Mouse (Mus musculus): ENCODE measurements around the gene Olfr128. TPM values are rescaled to one million over a fixed set of nuclear protein-coding genes. Genes with fewer than 3 reads are reported as not detected.
"Not testable (repeated sequence)": the region's sequence is repeated elsewhere in the genome, so short reads cannot be mapped to it uniquely, and the experiment has no call there.

The Olfr128 gene
- polyA plus RNA-seq (2014; fragmentation: Nextera tagmentation; extraction: Ambion mirVana) = not detected in 2 replicates

GRCm38 (mm10) chr17:37920248-37920647 is at the start of gene Olfr128:
Olfr128 (plus strand) TSS chr17:37920548.
- H3K36me3 ChIP-seq (ENCODE audit: control insufficient read depth, insufficient read depth, low read length) = no peaks in the 10 kb centered on the region
- no peaks in the 10 kb centered on the region for H3K27me3 ChIP-seq (ENCODE audit: control insufficient read depth, insufficient read depth, low read length)
- no peak for ATAC-seq (ENCODE audit: low FRiP score, low TSS enrichment)
- H3K9me3 ChIP-seq (ENCODE audit: control insufficient read depth, low read length) = no peaks in the 10 kb centered on the region
- no peak within 1 kb of the TSS for H3K4me3 ChIP-seq (ENCODE audit: low read length)
- H3K4me2 ChIP-seq (replicated peaks; ENCODE audit: low read depth, low read length) = no peak within 1 kb of the TSS
- H3K9ac ChIP-seq (ENCODE audit: low read depth, low read length) = no peak within 1 kb of the TSS
- H3K27ac ChIP-seq (ENCODE audit: low read depth, low read length) = no peak within 1 kb of the TSS
- no peaks in the 10 kb centered on the region for H3K4me1 ChIP-seq (ENCODE audit: control insufficient read depth, insufficient read depth, low read length)

GRCm38 (mm10) chr17:37873830-37874229 is 46.5 kb upstream of the Olfr128 start:
- Histone ChIP-seq H3K36me3 (ENCODE audit: control insufficient read depth, insufficient read depth, low read length) (no peaks in the 10 kb centered on the region), H3K4me3 (ENCODE audit: low read length) (no peak overlapping the region), H3K27me3 (ENCODE audit: control insufficient read depth, insufficient read depth, low read length) (no peaks in the 10 kb centered on the region), H3K9me3 (ENCODE audit: control insufficient read depth, low read length) (no peaks in the 10 kb centered on the region), H3K27ac (ENCODE audit: low read depth, low read length) (no peak overlapping the region), H3K4me2 (replicated peaks; ENCODE audit: low read depth, low read length) (no peak overlapping the region), H3K4me1 (ENCODE audit: control insufficient read depth, insufficient read depth, low read length) (no peaks in the 10 kb centered on the region), H3K9ac (ENCODE audit: low read depth, low read length) (no peak overlapping the region)
- ATAC-seq (ENCODE audit: low FRiP score, low TSS enrichment) = no peak
- 85% methylated on average over 3 of the region's 3 CpGs for WGBS

GRCm38 (mm10) chr17:37900137-37900536 is 20.2 kb upstream of the Olfr128 start, which contains the start of gene Olfr127:
Olfr127 (plus strand) TSS chr17:37900437.
- ATAC-seq (ENCODE audit: low FRiP score, low TSS enrichment) = no peak

GRCm38 (mm10) chr17:37906821-37907220 is 13.5 kb upstream of the Olfr128 start:
- WGBS = 67% methylated on average over 8 of the region's 8 CpGs
- H3K27ac ChIP-seq (ENCODE audit: low read depth, low read length); H3K4me1 ChIP-seq (ENCODE audit: control insufficient read depth, insufficient read depth, low read length); H3K9me3 ChIP-seq (ENCODE audit: control insufficient read depth, low read length); H3K4me2 ChIP-seq (replicated peaks; ENCODE audit: low read depth, low read length); H3K27me3 ChIP-seq (ENCODE audit: control insufficient read depth, insufficient read depth, low read length); H3K36me3 ChIP-seq (ENCODE audit: control insufficient read depth, insufficient read depth, low read length); H3K9ac ChIP-seq (ENCODE audit: low read depth, low read length); ATAC-seq (ENCODE audit: low FRiP score, low TSS enrichment); H3K4me3 ChIP-seq (ENCODE audit: low read length): not testable (repeated sequence)

More at GRCm38 (mm10) chr17:37900137-37900536, 20.2 kb upstream of the Olfr128 start, which contains the start of gene Olfr127:
- 73% methylated on average over 1 of the region's 1 CpGs for WGBS
- no peaks in the 10 kb centered on the region for H3K27me3 ChIP-seq (ENCODE audit: control insufficient read depth, insufficient read depth, low read length)
- H3K4me3 ChIP-seq (ENCODE audit: low read length) = no peak within 1 kb of the TSS
- no peaks in the 10 kb centered on the region for H3K4me1 ChIP-seq (ENCODE audit: control insufficient read depth, insufficient read depth, low read length)
- H3K9ac ChIP-seq (ENCODE audit: low read depth, low read length) = no peak within 1 kb of the TSS
- no peaks in the 10 kb centered on the region for H3K36me3 ChIP-seq (ENCODE audit: control insufficient read depth, insufficient read depth, low read length)
- H3K4me2 ChIP-seq (replicated peaks; ENCODE audit: low read depth, low read length) = no peak within 1 kb of the TSS
- no peak within 1 kb of the TSS for H3K27ac ChIP-seq (ENCODE audit: low read depth, low read length)
- no peaks in the 10 kb centered on the region for H3K9me3 ChIP-seq (ENCODE audit: control insufficient read depth, low read length)

- H3K4me1 ChIP-seq (ENCODE audit: control insufficient read depth, insufficient read depth, low read length) = no peaks in the 10 kb centered on the region
- no peak within 1 kb of the TSS for H3K4me3 ChIP-seq (ENCODE audit: low read length)
- H3K9ac ChIP-seq (ENCODE audit: low read depth, low read length) = no peak within 1 kb of the TSS
- no peaks in the 10 kb centered on the region for H3K9me3 ChIP-seq (ENCODE audit: control insufficient read depth, low read length)
- ATAC-seq (ENCODE audit: low FRiP score, low TSS enrichment) = no peak
- no peak within 1 kb of the TSS for H3K4me2 ChIP-seq (replicated peaks; ENCODE audit: low read depth, low read length)
- H3K36me3 ChIP-seq (ENCODE audit: control insufficient read depth, insufficient read depth, low read length) = no peaks in the 10 kb centered on the region
- no peak within 1 kb of the TSS for H3K27ac ChIP-seq (ENCODE audit: low read depth, low read length)
- WGBS = 73% methylated on average over 2 of the region's 2 CpGs
- H3K27me3 ChIP-seq (ENCODE audit: control insufficient read depth, insufficient read depth, low read length) = no peaks in the 10 kb centered on the region
These were observed 32.6 kb downstream of the Olfr128 start, which contains the start of gene Olfr761 for GRCm38 (mm10) chr17:37952979-37953378. Olfr761 (minus strand) TSS chr17:37953079.

- no peaks in the 10 kb centered on the region for H3K9me3 ChIP-seq (ENCODE audit: control insufficient read depth, low read length)
- H3K27me3 ChIP-seq (ENCODE audit: control insufficient read depth, insufficient read depth, low read length) = no peaks in the 10 kb centered on the region
- ATAC-seq (ENCODE audit: low FRiP score, low TSS enrichment) = no peak
- H3K4me1 ChIP-seq (ENCODE audit: control insufficient read depth, insufficient read depth, low read length) = no peaks in the 10 kb centered on the region
- no peaks in the 10 kb centered on the region for H3K36me3 ChIP-seq (ENCODE audit: control insufficient read depth, insufficient read depth, low read length)
- whole genome bisulfite sequencing = 78% methylated on average over 3 of the region's 3 CpGs
- H3K4me2 ChIP-seq (replicated peaks; ENCODE audit: low read depth, low read length) = no peak overlapping the region
- H3K9ac ChIP-seq (ENCODE audit: low read depth, low read length) = no peak overlapping the region
- no peak overlapping the region for H3K4me3 ChIP-seq (ENCODE audit: low read length)
- no peak overlapping the region for H3K27ac ChIP-seq (ENCODE audit: low read depth, low read length)
These were observed 53.2 kb downstream of the Olfr128 start for GRCm38 (mm10) chr17:37973591-37973990.

Other genes starting within 250 kb of the Olfr128 start
- not detected in 2 replicates for gene Olfr119, start 224.0 kb upstream of the Olfr128 start, polyA plus RNA-seq (2014; fragmentation: Nextera tagmentation; extraction: Ambion mirVana)
- gene Olfr120, start 198.7 kb upstream of the Olfr128 start, polyA plus RNA-seq (2014; fragmentation: Nextera tagmentation; extraction: Ambion mirVana) = not detected in 2 replicates
- gene Olfr121, start 171.7 kb upstream of the Olfr128 start, polyA plus RNA-seq (2014; fragmentation: Nextera tagmentation; extraction: Ambion mirVana) = not detected in 2 replicates
- gene Olfr122, start 151.9 kb upstream of the Olfr128 start, polyA plus RNA-seq (2014; fragmentation: Nextera tagmentation; extraction: Ambion mirVana) = not detected in 2 replicates
- gene Olfr123, start 127.0 kb upstream of the Olfr128 start, polyA plus RNA-seq (2014; fragmentation: Nextera tagmentation; extraction: Ambion mirVana) = not detected in 2 replicates
- not detected in 2 replicates for gene Olfr124, start 120.7 kb upstream of the Olfr128 start, polyA plus RNA-seq (2014; fragmentation: Nextera tagmentation; extraction: Ambion mirVana)
- gene Olfr125, start 87.6 kb upstream of the Olfr128 start, polyA plus RNA-seq (2014; fragmentation: Nextera tagmentation; extraction: Ambion mirVana) = not detected in 2 replicates
- not detected in 2 replicates for gene Olfr126, start 73.1 kb upstream of the Olfr128 start, polyA plus RNA-seq (2014; fragmentation: Nextera tagmentation; extraction: Ambion mirVana)
- not detected in 2 replicates for gene Olfr127, start 20.1 kb upstream of the Olfr128 start, polyA plus RNA-seq (2014; fragmentation: Nextera tagmentation; extraction: Ambion mirVana)
- gene Olfr761, start 32.5 kb downstream of the Olfr128 start, polyA plus RNA-seq (2014; fragmentation: Nextera tagmentation; extraction: Ambion mirVana) = not detected in 2 replicates
- gene Olfr129, start 139.5 kb downstream of the Olfr128 start, polyA plus RNA-seq (2014; fragmentation: Nextera tagmentation; extraction: Ambion mirVana) = not detected in 2 replicates
- not detected in 2 replicates for gene Olfr130, start 143.4 kb downstream of the Olfr128 start, polyA plus RNA-seq (2014; fragmentation: Nextera tagmentation; extraction: Ambion mirVana)
- gene Olfr131, start 168.1 kb downstream of the Olfr128 start, polyA plus RNA-seq (2014; fragmentation: Nextera tagmentation; extraction: Ambion mirVana) = not detected in 2 replicates
- gene Olfr132, start 214.0 kb downstream of the Olfr128 start, polyA plus RNA-seq (2014; fragmentation: Nextera tagmentation; extraction: Ambion mirVana) = not detected in 2 replicates
- not detected in 2 replicates for gene Olfr133, start 224.7 kb downstream of the Olfr128 start, polyA plus RNA-seq (2014; fragmentation: Nextera tagmentation; extraction: Ambion mirVana)

Data from kidney, embryonic 14.5 days (tissue).